Mouse (Mus musculus): ENCODE measurements around the gene Siae.

GRCm38 (mm10) chr9:37624502-37624901 is 69.0 kb downstream of the Siae start:
- TF ChIP-seq CTCF (IDR thresholded peaks at IDR 0.05; ENCODE audit: insufficient read depth, low read depth, low read length) = no peak
- TF ChIP-seq POLR2A (IDR thresholded peaks at IDR 0.05; ENCODE audit: insufficient read depth, low read depth, low read length) = no peak
